Mouse (Mus musculus): ENCODE results near the gene Pde4dip.

GRCm38 (mm10) chr3:97682159-97682502, 206.4 kb downstream of the Pde4dip start:
- no peak for TF ChIP-seq POLR2A (IDR thresholded peaks at IDR 0.05; ENCODE audit: insufficient read depth, low read depth, low read length)
- TF ChIP-seq CTCF (IDR thresholded peaks at IDR 0.05; ENCODE audit: insufficient read depth, low read depth, low read length) = no peak

Data from olfactory bulb, adult 2 months (tissue).